Mouse (Mus musculus) ZHBTc4 (cell line): ENCODE data around the gene Gm42742.

Source experiments
- DNase-seq: peaks from one replicate; pipeline ENCODE4 v3.0.0-alpha.2; 2011; ENCODE audit warnings: low read depth, low spot score

The Gm42742 gene

GRCm38 (mm10) chr7:127003620-127004019 is 17.3 kb downstream of the Gm42742 start:
- DNase-seq = peak; percentile 62

GRCm38 (mm10) chr7:126999568-126999967 is 21.3 kb downstream of the Gm42742 start:
- DNase-seq = no peak

DNA sequence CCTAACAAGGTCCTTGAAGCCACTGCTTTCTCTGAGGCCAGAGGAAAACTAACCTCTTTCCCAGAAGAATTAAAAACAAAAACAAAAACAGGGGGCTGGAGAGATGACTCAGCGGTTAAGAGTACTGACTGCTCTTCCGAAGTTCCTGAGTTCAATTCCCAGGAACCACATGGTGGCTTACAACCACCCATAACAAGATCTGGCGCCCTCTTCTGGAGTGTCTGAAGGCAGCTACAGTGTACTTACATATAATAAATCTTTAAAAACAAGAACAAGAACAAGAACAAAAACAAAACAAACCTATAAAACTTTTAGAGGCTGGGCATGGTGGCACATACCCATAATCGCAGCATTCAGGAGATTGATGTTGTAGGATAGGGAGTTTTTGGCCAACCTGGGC is 24.4 kb downstream of the Gm42742 start:
- DNase-seq = peak; percentile 61

- DNase-seq = peak; percentile 56
These were observed 32.1 kb downstream of the Gm42742 start for GRCm38 (mm10) chr7:126988816-126989215.

DNA sequence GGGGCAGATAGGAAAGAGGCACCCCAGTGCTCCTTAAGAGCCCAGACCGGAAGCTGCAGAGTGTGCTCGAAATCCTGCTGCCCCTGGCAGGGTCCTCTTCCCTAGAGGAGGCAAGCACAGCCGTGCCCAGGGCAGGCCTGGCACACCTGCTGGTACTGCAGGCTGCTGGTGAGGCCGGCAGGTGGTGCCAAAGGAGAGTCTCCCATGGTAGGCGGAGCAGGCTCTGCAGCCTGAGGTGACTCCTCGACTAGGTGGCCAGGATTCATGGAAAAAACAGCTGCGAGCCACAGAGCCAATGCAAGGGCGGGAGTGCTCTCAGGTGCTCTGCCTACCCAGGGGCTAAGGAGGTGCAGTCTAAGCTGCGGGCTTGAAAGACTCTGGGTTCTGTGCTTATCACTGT is 34.6 kb downstream of the Gm42742 start:
- peak; percentile 53 for DNase-seq

- DNase-seq = no peak
These were observed 36.0 kb downstream of the Gm42742 start for GRCm38 (mm10) chr7:126984667-126985444.

DNA sequence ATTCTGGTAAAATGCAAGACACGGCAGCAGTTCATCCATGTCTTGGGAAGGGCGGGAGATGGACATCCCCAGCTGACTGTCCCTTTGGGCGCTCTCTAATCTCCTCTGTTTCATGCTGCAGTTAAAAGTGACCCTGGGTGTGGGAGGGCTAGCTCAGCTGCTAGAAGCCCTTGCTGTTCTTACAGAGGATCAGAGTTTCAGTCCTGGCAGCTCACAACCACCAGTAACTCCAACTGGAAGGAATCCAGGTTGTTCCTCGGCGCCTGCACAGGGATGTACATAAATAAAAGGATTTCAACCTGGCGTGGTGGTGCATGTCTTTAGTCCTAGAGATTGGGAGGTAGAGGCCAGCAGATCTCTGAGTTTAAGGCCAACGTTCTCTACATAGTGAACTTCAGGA is 37.8 kb downstream of the Gm42742 start:
- no peak for DNase-seq

GRCm38 (mm10) chr7:126982054-126982453 is 38.8 kb downstream of the Gm42742 start:
- no peak for DNase-seq

DNA sequence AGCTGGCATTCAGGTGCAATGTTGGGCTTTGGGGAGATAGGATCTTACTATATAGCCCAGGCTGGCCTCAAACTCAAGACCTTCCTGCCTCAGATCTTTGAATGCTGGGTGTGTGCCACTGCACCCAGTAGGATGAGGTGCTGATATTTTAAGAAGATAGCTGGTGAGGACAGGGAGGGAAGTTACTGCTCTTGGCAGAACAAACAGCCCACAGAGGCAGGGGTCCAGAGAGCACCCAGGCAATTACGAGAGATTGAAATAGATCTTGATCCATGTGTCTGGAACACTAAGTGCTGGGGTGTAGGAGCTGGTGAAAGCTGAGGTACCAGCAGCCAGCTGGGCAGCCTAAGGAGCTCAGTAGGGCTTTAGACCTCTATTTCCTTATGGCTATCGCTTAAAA is 39.3 kb downstream of the Gm42742 start:
- no peak for DNase-seq

DNA sequence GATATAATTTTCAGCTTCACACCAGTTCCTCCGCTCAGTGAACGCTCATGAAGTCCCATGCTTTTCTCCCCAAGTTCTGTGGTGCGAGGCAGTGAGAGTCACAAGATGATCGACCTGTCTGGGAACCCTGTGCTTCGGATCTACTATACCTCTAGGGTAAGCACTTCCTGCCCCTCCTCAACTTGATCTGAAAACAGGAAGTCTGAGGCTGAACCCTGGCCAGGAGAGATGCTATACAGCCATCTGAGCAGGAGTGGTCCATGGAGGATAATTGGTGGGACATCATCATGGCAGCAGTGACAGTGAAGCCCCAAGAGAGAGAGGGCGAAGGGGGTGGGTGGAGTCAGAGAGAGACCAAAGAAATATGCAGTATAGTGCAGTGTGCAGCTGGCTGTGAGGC is 42.1 kb downstream of the Gm42742 start:
- DNase-seq = no peak

- peak; percentile 59 for DNase-seq
These were observed 43.9 kb downstream of the Gm42742 start for GRCm38 (mm10) chr7:126976878-126977459.

DNA sequence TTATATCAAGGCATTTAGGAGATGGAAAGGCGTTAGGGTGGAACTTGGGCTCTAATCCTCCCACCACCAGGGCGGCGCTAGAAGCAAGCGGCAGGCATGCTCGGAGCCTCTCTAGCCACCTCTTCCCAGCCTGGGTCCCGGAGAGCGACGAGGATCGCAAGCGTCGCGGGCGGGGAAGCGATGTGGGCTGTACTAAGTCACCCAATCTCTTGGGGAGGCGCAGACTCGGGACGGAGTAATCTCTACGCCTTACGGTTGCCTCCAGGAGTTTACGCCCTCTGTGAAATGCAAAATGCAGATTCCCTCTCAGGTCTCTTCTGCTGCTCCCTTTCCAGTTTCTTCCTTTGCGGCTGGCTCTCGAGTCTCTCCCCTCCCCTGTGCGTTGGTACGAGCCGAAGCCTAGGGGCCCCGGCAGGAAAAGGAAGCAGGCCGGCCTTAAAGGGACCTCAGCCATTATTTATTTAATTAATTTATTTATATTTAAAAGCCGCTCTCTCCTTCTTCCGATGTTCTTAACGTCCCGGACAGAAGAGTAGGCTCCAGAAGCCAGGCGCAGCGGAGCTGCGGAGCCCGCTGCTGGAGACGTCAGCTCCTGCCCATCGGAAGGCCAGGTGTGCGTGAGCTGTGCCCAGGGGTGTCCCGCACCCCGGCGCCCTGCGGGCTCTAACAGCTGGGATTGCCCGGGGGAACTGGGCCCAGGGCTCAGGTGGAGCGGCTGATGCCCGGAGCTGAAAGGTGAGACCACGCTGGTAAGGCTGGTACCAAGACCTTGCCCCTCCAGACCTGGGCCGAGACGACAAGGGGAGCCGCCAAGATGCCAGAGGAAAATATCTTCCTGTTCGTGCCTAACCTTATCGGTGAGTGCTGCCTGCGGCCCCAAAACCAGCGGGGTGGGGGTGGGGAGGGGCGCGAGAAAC is 44.7 kb downstream of the Gm42742 start, which contains the start of gene Cdiptos:
Cdiptos (minus strand) TSS at position 149 of the 917 bp plus-strand sequence.
- DNase-seq = peak; percentile 99

DNA sequence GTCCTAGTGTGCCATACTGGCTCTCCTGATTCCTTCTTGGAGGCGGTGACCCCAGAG is 45.2 kb downstream of the Gm42742 start, which contains the start of gene Cdipt:
Cdipt (plus strand) TSS at position 22 of the 57 bp plus-strand sequence.
- no peak for DNase-seq

DNA sequence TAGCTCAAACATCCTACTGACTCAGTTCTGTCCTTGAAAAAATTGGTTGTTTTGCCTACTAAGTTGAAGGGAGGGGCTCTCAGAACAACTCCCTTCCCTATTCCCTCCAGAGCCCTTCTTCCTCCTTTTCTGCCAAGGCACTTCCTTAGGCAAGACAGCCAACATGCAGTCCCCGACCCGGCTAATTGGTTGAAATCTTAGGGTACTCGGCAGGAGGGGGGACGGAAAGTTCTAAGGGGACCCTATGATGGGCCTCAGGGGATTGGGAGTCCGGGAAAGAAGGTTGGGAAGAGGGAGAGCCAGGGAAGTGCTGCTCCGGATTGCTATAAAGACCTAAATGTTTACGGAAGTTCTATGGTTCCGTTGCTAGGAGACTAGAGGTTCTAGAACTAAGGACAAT is 45.4 kb downstream of the Gm42742 start:
- no peak for DNase-seq

- DNase-seq = no peak
These were observed 53.5 kb downstream of the Gm42742 start for GRCm38 (mm10) chr7:126967361-126967760.

DNA sequence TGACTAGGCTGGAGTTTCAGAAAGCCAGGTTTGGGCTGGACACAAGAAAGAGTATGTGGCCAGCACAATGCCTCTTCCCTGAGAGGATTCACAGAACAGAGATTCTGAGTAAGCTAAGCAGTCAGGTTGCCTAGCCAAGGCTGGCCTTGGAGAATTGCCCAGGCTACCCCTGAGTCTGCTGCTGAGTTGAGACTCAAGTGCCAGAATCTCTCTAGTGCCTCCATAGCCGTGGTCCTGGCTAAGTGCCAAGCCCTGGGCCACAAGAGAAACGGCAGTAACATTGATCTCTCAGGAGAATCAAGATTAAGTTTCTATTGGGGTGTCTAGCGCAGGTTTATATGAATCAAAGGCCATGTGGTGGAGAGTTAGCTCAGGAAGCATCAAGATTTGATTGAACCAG is 55.3 kb downstream of the Gm42742 start:
- no peak for DNase-seq
